Mouse (Mus musculus) MEL (cell line): ENCODE data around the gene Nip7. TPM values are rescaled to one million over a fixed set of nuclear protein-coding genes. Genes with fewer than 3 reads are reported as not detected.
"Not testable (repeated sequence)": the region's sequence is repeated elsewhere in the genome, so short reads cannot be mapped to it uniquely, and the experiment has no call there.

ENCODE experiments used
- DNase-seq: peaks from one replicate; pipeline ENCODE4 v3.0.0; 2011; ENCODE audit warnings: low read depth, low spot score
- H3K27ac ChIP-seq: 2 replicates; pipeline ENCODE4 v1.5.1; 2012; ENCODE audit warnings: low read depth, mild to moderate bottlenecking, control low read depth, low read length, moderate library complexity; ENCODE audit not compliant: control insufficient read depth
- H3K27me3 ChIP-seq, 2 experiments: fragments of 150-350 bp in 1 of 2; sonication (generic) in 1 of 2; 2 replicates each; pipeline ENCODE4 v1.6.1; 2012; ENCODE audit warnings: low read length in 2 of 2, mild to moderate bottlenecking in 2 of 2, improper control_type of control experiment in 1 of 2, moderate library complexity in 1 of 2; ENCODE audit not compliant: insufficient read depth in 2 of 2, control insufficient read depth in 1 of 2
- H3K36me3 ChIP-seq, 2 experiments: 2 replicates each; pipeline ENCODE4 v1.6.1; 2012 to 2014; ENCODE audit warnings: low read length in 2 of 2, improper control_type of control experiment in 1 of 2, inconsistent platforms in 1 of 2, mild to moderate bottlenecking in 1 of 2; ENCODE audit not compliant: insufficient read depth in 2 of 2, control insufficient read depth in 1 of 2
- H3K4me1 ChIP-seq, 2 experiments: fragments of 150-350 bp in 1 of 2; sonication (generic) in 1 of 2; 2 replicates each; pipeline ENCODE4 v1.6.1; 2012; ENCODE audit warnings: low read length in 2 of 2, improper control_type of control experiment in 1 of 2, mild to moderate bottlenecking in 1 of 2; ENCODE audit not compliant: insufficient read depth in 2 of 2, control insufficient read depth in 1 of 2
- H3K4me3 ChIP-seq, 2 experiments: fragments of 150-350 bp in 1 of 2; sonication (generic) in 1 of 2; 2 replicates each; pipeline ENCODE4 v1.5.1; 2012; ENCODE audit warnings: low read depth in 2 of 2, low read length in 2 of 2, mild to moderate bottlenecking in 2 of 2, moderate library complexity in 2 of 2, control low read depth in 1 of 2, improper control_type of control experiment in 1 of 2; ENCODE audit not compliant: control insufficient read depth in 1 of 2, insufficient read depth in 1 of 2
- H3K79me2 ChIP-seq: 2 replicates; pipeline ENCODE4 v1.6.1; 2012; ENCODE audit warnings: mild to moderate bottlenecking, low read length, moderate library complexity; ENCODE audit not compliant: control insufficient read depth, poor library complexity, insufficient read depth
- H3K9ac ChIP-seq: 2 replicates; pipeline ENCODE4 v1.6.1; 2012; ENCODE audit warnings: low read depth, mild to moderate bottlenecking, control low read depth, low read length, moderate library complexity; ENCODE audit not compliant: control insufficient read depth, poor library complexity, severe bottlenecking
- H3K9me3 ChIP-seq: fragments of 150-350 bp; sonication (generic); replicated peaks from 2 replicates; pipeline ENCODE4 v1.6.1; 2012; ENCODE audit warnings: mild to moderate bottlenecking, low read length, improper control_type of control experiment, moderate library complexity; ENCODE audit not compliant: insufficient read depth
- BHLHE40 ChIP-seq: IDR thresholded peaks from 2 replicates; pipeline ENCODE4 v1.6.1; 2012; ENCODE audit warnings: low read depth, mild to moderate bottlenecking, inconsistent platforms, low read length, improper control_type of control experiment, borderline replicate concordance
- CTCF ChIP-seq, 3 experiments: IDR thresholded peaks in 2 of 3; conservative IDR thresholded peaks in 1 of 3; 2 replicates each; pipeline ENCODE4 v1.5.1; 2011 to 2012; ENCODE audit warnings: low read length in 3 of 3, low read depth in 2 of 3, mild to moderate bottlenecking in 2 of 3, improper control_type of control experiment in 1 of 3, inconsistent platforms in 1 of 3, mixed read lengths in 1 of 3, moderate library complexity in 1 of 3; ENCODE audit not compliant: control insufficient read depth in 1 of 3, insufficient read depth in 1 of 3, poor library complexity in 1 of 3, severe bottlenecking in 1 of 3
- ELF1 ChIP-seq: IDR thresholded peaks from 2 replicates; pipeline ENCODE4 v1.6.1; 2014; ENCODE audit warnings: low read depth, mild to moderate bottlenecking, inconsistent platforms, low read length, improper control_type of control experiment, moderate library complexity
- ETS1 ChIP-seq: IDR thresholded peaks from 2 replicates; pipeline ENCODE4 v1.6.1; 2012; ENCODE audit warnings: low read depth, mild to moderate bottlenecking, inconsistent platforms, low read length, improper control_type of control experiment, moderate library complexity
- GABPA ChIP-seq: IDR thresholded peaks from 2 replicates; pipeline ENCODE4 v1.6.1; 2012; ENCODE audit warnings: low read depth, mild to moderate bottlenecking, inconsistent platforms, low read length, improper control_type of control experiment, moderate library complexity
- MAX ChIP-seq: IDR thresholded peaks from 2 replicates; pipeline ENCODE4 v1.6.1; 2011; ENCODE audit warnings: low read length, improper control_type of control experiment
- MYC ChIP-seq: IDR thresholded peaks from 2 replicates; pipeline ENCODE4 v1.6.1; 2011; ENCODE audit warnings: low read depth, mild to moderate bottlenecking, low read length, improper control_type of control experiment, moderate library complexity
- NELFE ChIP-seq: IDR thresholded peaks from 2 replicates; pipeline ENCODE4 v1.6.1; 2011; ENCODE audit warnings: low read depth, low read length, improper control_type of control experiment
- POLR2A ChIP-seq, 2 experiments: IDR thresholded peaks; 2 replicates each; pipeline ENCODE4 v1.6.1; 2011 to 2012; ENCODE audit warnings: low read length in 2 of 2, mild to moderate bottlenecking in 2 of 2, control low read depth in 1 of 2, improper control_type of control experiment in 1 of 2, low read depth in 1 of 2, moderate library complexity in 1 of 2; ENCODE audit not compliant: control insufficient read depth in 1 of 2, insufficient read depth in 1 of 2, poor library complexity in 1 of 2
- POLR2AphosphoS2 ChIP-seq: IDR thresholded peaks from 2 replicates; pipeline ENCODE4 v1.6.1; 2011; ENCODE audit warnings: low read length, improper control_type of control experiment
- RAD21 ChIP-seq: IDR thresholded peaks from 2 replicates; pipeline ENCODE4 v1.6.1; 2011; ENCODE audit warnings: mild to moderate bottlenecking, low read depth, low read length, improper control_type of control experiment
- SMC3 ChIP-seq: IDR thresholded peaks from 2 replicates; pipeline ENCODE4 v1.6.1; 2011; ENCODE audit warnings: low read depth, low read length, improper control_type of control experiment
- ZC3H11A ChIP-seq: IDR thresholded peaks from 2 replicates; pipeline ENCODE4 v1.6.1; 2012; ENCODE audit warnings: low read depth, mild to moderate bottlenecking, inconsistent platforms, low read length, improper control_type of control experiment
- ZNF384 ChIP-seq: IDR thresholded peaks from 2 replicates; pipeline ENCODE4 v1.6.1; 2012; ENCODE audit warnings: low read depth, mild to moderate bottlenecking, inconsistent platforms, low read length, improper control_type of control experiment
- polyA plus RNA-seq, 2 experiments: library from polyadenylated mRNA; stranded (reverse) in 1 of 2; unstranded in 1 of 2; fragments of >175 nt in 1 of 2; fragments of >200 nt in 1 of 2; gene quantifications; 2 replicates each; pipeline versions ENCODE4 v1.2.1 to v1.2.4; 2012; ENCODE audit warnings: low replicate concordance in 2 of 2, low read depth in 1 of 2; ENCODE audit not compliant: insufficient read length in 2 of 2, insufficient read depth in 1 of 2, missing spikeins in 1 of 2
- total RNA-seq: library from RNA; depleted of rRNA; stranded (reverse); fragments of 300-350 nt; gene quantifications from 2 replicates; pipeline ENCODE4 v1.2.3, GENCODE M21; 2012

Nip7 gene
- total and polyA plus RNA-seq, 3 experiments = 189 to 336 (median 278) TPM

DNA sequence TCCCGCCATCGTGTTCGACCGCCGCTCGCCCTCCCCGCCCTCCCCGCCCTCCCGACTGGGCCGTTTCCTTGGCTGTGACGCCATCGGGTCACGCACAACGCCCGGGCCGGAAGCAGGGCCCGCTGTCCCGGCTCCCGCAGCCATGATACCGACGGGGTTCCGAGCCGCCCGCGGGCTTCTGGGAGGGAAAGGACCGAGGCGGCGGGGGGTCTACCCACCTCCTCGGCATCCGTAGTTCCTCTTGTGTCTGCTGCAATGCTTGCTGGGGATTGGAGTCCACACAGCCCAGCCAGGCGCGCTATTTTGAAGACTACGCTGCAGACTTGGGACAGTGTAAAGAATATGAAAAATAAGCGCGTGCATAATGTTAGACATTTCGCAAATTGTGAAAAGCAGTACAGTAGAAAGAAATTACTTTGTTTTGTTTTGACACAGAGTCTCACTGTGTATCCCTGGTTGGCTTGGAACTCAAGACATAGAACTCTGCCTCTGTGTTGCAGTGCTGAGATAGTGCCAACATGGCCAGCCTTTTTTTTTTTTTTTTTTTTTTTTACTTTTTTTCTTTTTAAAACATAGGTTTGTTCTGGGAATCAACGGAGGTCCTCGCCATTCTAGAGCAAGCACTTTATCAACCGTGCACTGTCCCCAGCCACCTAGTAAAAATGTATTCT lies 39.8 kb downstream of the Nip7 start, which contains the start of gene Terf2 (continued):
- peak; percentile 52; the same call in 1 of the 2 replicates for TF ChIP-seq ETS1
- peak in 1 of 2 experiments; percentile 62; a peak in 2 of 4 replicates for TF ChIP-seq POLR2A (IDR thresholded peaks at IDR 0.05; ENCODE audit: control insufficient read depth in 1 of 2, insufficient read depth in 1 of 2, low read depth in 1 of 2, low read length in 2 of 2, poor library complexity in 1 of 2)
- TF ChIP-seq NELFE = peak; percentile 61
- no peak for TF ChIP-seq GABPA
- TF ChIP-seq ZNF384 = peak; percentile 95
- no peak for TF ChIP-seq POLR2AphosphoS2
- TF ChIP-seq RAD21 = no peak
- no peak for TF ChIP-seq MAX
- TF ChIP-seq MYC = peak; percentile 59; the same call in 1 of the 2 replicates

DNA sequence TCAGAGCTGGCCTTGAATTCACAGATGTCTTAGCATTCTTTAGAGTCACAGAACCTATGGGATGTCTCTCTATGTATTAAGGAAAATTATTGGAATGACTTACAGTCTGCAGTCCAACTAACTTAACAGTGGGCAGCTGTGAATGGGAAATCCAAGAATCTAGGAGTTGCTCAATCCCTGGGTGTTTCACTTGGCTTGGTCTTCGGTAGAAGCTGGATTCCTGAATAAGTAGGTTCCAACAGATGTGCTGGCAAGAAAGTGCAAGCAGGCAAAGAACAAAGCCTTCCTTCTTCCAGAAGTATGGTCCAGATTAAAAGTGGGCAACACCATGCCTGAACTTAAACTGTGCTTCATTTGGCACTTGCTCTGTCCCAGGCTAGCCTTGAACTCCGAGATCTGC lies 44.0 kb downstream of the Nip7 start:
- no peak overlapping the region for H3K27ac ChIP-seq

DNA sequence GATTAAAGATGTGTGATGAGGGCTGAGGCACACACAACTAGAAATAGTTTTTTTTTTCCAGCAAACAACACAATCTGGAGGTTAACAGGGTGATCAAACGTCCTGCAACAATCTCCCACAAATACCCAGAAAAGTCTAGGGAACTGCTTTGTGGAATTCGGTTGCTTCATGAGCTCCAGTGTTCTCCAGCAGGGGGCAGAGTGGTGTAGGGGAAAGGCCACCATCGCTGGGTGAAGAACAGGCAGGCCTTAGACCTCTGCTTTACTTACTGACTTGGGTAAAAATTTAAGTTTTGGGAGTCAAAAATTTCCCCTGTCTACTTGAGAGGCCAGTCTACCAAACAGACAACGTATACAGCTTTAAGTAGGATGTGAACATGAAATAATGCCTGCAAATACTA lies 47.9 kb downstream of the Nip7 start:
- DNase-seq = peak; percentile 79
- H3K27ac ChIP-seq = no peak overlapping the region
- H3K27me3 ChIP-seq = no peaks in the 10 kb centered on the region
- peaks cover 0 to 3% of the 10 kb centered on the region in 2 experiments; a peak in 1 of 4 replicates for H3K4me1 ChIP-seq
- no peaks in the 10 kb centered on the region for H3K79me2 ChIP-seq
- no peak overlapping the region for H3K4me3 ChIP-seq
- H3K9me3 ChIP-seq = no peaks in the 10 kb centered on the region
- H3K9ac ChIP-seq = no peak overlapping the region
- TF ChIP-seq ZC3H11A (peak; percentile 82), ELF1 (no peak), RAD21 (peak; percentile 91), POLR2AphosphoS2 (no peak), SMC3 (peak; percentile 96), ZNF384 (0 out of 2 replicates have a peak, but pooled peaks have one; percentile 11), CTCF (IDR thresholded peaks at IDR 0.05 in 2 of 3, conservative IDR thresholded peaks at IDR 0.05 in 1 of 3; ENCODE audit: control insufficient read depth in 1 of 3, insufficient read depth in 1 of 3, low read depth in 2 of 3, low read length in 3 of 3, poor library complexity in 1 of 3, severe bottlenecking in 1 of 3) (peak; percentile 87 to 94 (median 92))
- TF ChIP-seq, all 39 proteins: peak for 5
- H3K36me3 ChIP-seq = no peaks in the 10 kb centered on the region

More for the DNA sequence above, 44.0 kb downstream of the Nip7 start:
- Histone ChIP-seq H3K79me2 (peaks cover 6% of the 10 kb centered on the region), H3K4me3 (no peak overlapping the region), H3K36me3 (no peaks in the 10 kb centered on the region), H3K4me1 (peaks cover 0 to 2% of the 10 kb centered on the region in 2 experiments; a peak in 2 of 4 replicates), H3K27me3 (no peaks in the 10 kb centered on the region), H3K9me3 (no peaks in the 10 kb centered on the region), H3K9ac (no peak overlapping the region)
- no peak for DNase-seq
- TF ChIP-seq GABPA (no peak), BHLHE40 (no peak), POLR2A (IDR thresholded peaks at IDR 0.05; ENCODE audit: control insufficient read depth in 1 of 2, insufficient read depth in 1 of 2, low read depth in 1 of 2, low read length in 2 of 2, poor library complexity in 1 of 2) (no peak)

DNA sequence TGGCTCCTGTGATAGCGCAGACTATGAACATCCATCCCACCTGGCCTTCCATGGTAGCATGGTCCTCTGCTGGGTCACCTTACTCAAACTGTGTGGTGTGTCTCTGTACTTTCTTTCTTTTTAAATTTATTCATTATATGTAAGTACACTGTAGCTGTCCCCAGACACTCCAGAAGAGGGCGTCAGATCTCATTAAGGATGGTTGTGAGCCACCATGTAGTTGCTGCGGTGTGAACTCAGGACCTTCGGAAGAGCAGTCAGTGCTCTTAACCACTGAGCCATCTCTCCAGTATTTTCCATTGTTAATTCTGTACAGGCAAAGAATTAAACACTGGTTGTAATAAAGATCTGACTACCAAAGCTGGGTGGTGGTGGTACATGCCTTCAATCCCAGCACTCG lies 51.4 kb downstream of the Nip7 start:
- not testable (repeated sequence) for H3K79me2 ChIP-seq, H3K27ac ChIP-seq

More for the DNA sequence above, 51.4 kb downstream of the Nip7 start:
- H3K4me3 ChIP-seq, DNase-seq, H3K9ac ChIP-seq, H3K27me3 ChIP-seq, H3K9me3 ChIP-seq: not testable (repeated sequence)
- peaks cover 0 to 14% of the 10 kb centered on the region in 2 experiments; a peak in 2 of 4 replicates for H3K36me3 ChIP-seq
- H3K4me1 ChIP-seq = peaks cover 0 to 14% of the 10 kb centered on the region in 2 experiments; a peak in 2 of 4 replicates
